Mouse (Mus musculus) liver, embryonic 14.5 days (tissue): ENCODE data around the gene Areg. TPM values are rescaled to one million over a fixed set of nuclear protein-coding genes. Genes with fewer than 3 reads are reported as not detected.

Experiments used
- ATAC-seq: fragments of 200-750 bp; cut with Nextera tagmentation; 2 replicates; pipeline ENCODE4 v1.8.0; 2017; ENCODE audit warnings: moderate number of reproducible peaks, mild to moderate bottlenecking, moderate library complexity; ENCODE audit not compliant: insufficient read depth
- DNase-seq, 3 experiments: peaks; one replicate each; pipeline ENCODE4 v3.0.0-alpha.2; 2012 to 2013; ENCODE audit warnings: low read depth in 3 of 3, low spot score in 3 of 3
- H3K27ac ChIP-seq: fragments of 300-500 bp; sonication (generic); 2 replicates; pipeline ENCODE4 v1.5.1; 2014; ENCODE audit warnings: moderate library complexity, mild to moderate bottlenecking, control low read depth, inconsistent platforms
- H3K27me3 ChIP-seq: fragments of 300-500 bp; sonication (generic); 2 replicates; pipeline ENCODE4 v1.6.1; 2014; ENCODE audit warnings: mild to moderate bottlenecking, low read length, moderate library complexity; ENCODE audit not compliant: control insufficient read depth, insufficient read depth
- H3K36me3 ChIP-seq: fragments of 300-500 bp; sonication (generic); replicated peaks from 2 replicates; pipeline ENCODE4 v1.6.1; 2014; ENCODE audit warnings: low read depth; ENCODE audit not compliant: control insufficient read depth, insufficient read depth
- H3K4me1 ChIP-seq, 2 experiments: fragments of 200-500 bp in 1 of 2; fragments of 300-500 bp in 1 of 2; sonication (generic) in 1 of 2; replicated peaks; 2 replicates each; pipeline ENCODE4 v1.6.1; 2012 to 2014; ENCODE audit warnings: antibody characterized with exemption in 1 of 2, inconsistent platforms in 1 of 2, low read length in 1 of 2; ENCODE audit not compliant: control insufficient read depth in 2 of 2, insufficient read depth in 2 of 2
- H3K4me2 ChIP-seq: fragments of 300-500 bp; sonication (generic); 2 replicates; pipeline ENCODE4 v1.6.1; 2014; ENCODE audit warnings: low read depth, mild to moderate bottlenecking, control low read depth, moderate library complexity
- H3K4me3 ChIP-seq, 2 experiments: fragments of 200-500 bp in 1 of 2; fragments of 300-500 bp in 1 of 2; sonication (generic) in 1 of 2; 2 replicates each; pipeline ENCODE4 v1.5.1; 2012 to 2014; ENCODE audit warnings: low read depth in 2 of 2, low read length in 2 of 2, mild to moderate bottlenecking in 2 of 2, control low read depth in 1 of 2, inconsistent platforms in 1 of 2, moderate library complexity in 1 of 2; ENCODE audit not compliant: insufficient read depth in 1 of 2
- H3K9ac ChIP-seq: fragments of 300-500 bp; sonication (generic); replicated peaks from 2 replicates; pipeline ENCODE4 v1.6.1; 2014; ENCODE audit warnings: mild to moderate bottlenecking, control low read depth, moderate library complexity
- H3K9me3 ChIP-seq: fragments of 300-500 bp; sonication (generic); 2 replicates; pipeline ENCODE4 v1.6.1; 2016; ENCODE audit warnings: low read length, mixed read lengths; ENCODE audit not compliant: control insufficient read depth
- CTCF ChIP-seq: IDR thresholded peaks from 2 replicates; pipeline ENCODE4 v1.5.1; 2016; ENCODE audit warnings: antibody characterized with exemption, low read depth, control low read depth
- EP300 ChIP-seq: IDR thresholded peaks from 2 replicates; pipeline ENCODE4 v1.6.1; 2016; ENCODE audit warnings: antibody characterized with exemption, low read depth
- WGBS: fragments of 180-500 bp; shearing (Covaris S2); extraction: QIAGEN DNeasy Blood & Tissue Kit; methylation state at CpG from one replicate; pipeline ENCODE4 v1.1.7; 2014; ENCODE audit not compliant: insufficient replicate concordance; 5-methylcytosine and 5-hydroxymethylcytosine counted together
- polyA plus RNA-seq, 2 experiments: library from polyadenylated mRNA; depleted of rRNA in 1 of 2; stranded (reverse) in 1 of 2; unstranded in 1 of 2; fragments of >200 nt; fragmentation: Nextera tagmentation in 1 of 2; extraction: Ambion mirVana in 1 of 2; gene quantifications; 2 replicates each; pipeline versions ENCODE4 v1.2.1 to v1.2.3; 2012 to 2014

The Areg gene
- polyA plus RNA-seq (2012; rRNA removed) (not detected in 2 replicates), polyA plus RNA-seq (2014; fragmentation: Nextera tagmentation; extraction: Ambion mirVana) (not detected in 2 replicates)

- Histone ChIP-seq H3K9ac (no peak within 1 kb of the TSS), H3K27ac (no peak within 1 kb of the TSS), H3K27me3 (peaks cover 27% of the 10 kb centered on the region), H3K4me2 (peak within 1 kb of the TSS; percentile 56), H3K4me3 (peak within 1 kb of the TSS in 1 of 2 experiments; percentile 42; a peak in 2 of 4 replicates), H3K36me3 (no peaks in the 10 kb centered on the region), H3K4me1 (no peaks in the 10 kb centered on the region), H3K9me3 (no peaks in the 10 kb centered on the region)
- TF ChIP-seq EP300, result no peak
- WGBS, result under 1% methylated on average over 44 of the region's 44 CpGs
- ATAC-seq (no peak), DNase-seq (no peak)
Measured at GRCm38 (mm10) chr5:91139446-91139873, at the start of gene Areg. TSS of gene Areg (plus strand) at chr5:91139599.

DNA sequence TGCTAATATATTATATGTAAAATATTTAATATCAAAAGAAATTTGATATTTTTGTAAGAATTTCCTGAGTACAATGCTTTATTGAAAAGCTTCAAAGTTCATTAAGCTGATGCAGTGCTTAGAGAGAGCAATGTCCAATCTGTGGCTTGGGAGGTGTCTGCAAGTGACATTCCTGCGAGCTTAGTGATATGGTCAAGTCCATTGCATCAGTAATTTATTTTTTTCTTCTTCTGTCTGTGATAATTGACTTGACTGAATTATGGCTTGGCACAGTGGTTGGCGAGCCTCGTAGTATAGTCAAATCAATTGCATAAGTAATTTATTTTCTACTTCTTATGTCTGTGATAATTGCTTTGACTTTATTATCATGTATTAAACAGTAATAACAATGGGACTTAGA is 49.1 kb upstream of the Areg start:
- Histone ChIP-seq H3K4me2 (no peak overlapping the region), H3K4me1 (no peaks in the 10 kb centered on the region), H3K36me3 (no peaks in the 10 kb centered on the region), H3K27ac (no peak overlapping the region), H3K9ac (no peak overlapping the region), H3K27me3 (no peaks in the 10 kb centered on the region), H3K4me3 (no peak overlapping the region), H3K9me3 (no peaks in the 10 kb centered on the region)
- DNase-seq (no peak), ATAC-seq (no peak)
- WGBS, result 51% methylated on average over 3 of the region's 3 CpGs
- no peak for TF ChIP-seq CTCF
- no peak for TF ChIP-seq EP300

GRCm38 (mm10) chr5:91097911-91098614 is 41.3 kb upstream of the Areg start:
- Histone ChIP-seq H3K27me3 (no peaks in the 10 kb centered on the region), H3K4me3 (no peak overlapping the region), H3K9me3 (no peaks in the 10 kb centered on the region), H3K4me1 (no peaks in the 10 kb centered on the region), H3K9ac (no peak overlapping the region), H3K27ac (no peak overlapping the region), H3K36me3 (no peaks in the 10 kb centered on the region), H3K4me2 (no peak overlapping the region)
- ATAC-seq (no peak), DNase-seq (no peak)
- TF ChIP-seq CTCF (no peak), EP300 (no peak)
- WGBS, result 62% methylated on average over 10 of the region's 10 CpGs

GRCm38 (mm10) chr5:91101742-91102141 is 37.7 kb upstream of the Areg start:
- 61% methylated on average over 5 of the region's 5 CpGs for WGBS
- Histone ChIP-seq H3K9ac (no peak overlapping the region), H3K4me2 (no peak overlapping the region), H3K27me3 (no peaks in the 10 kb centered on the region), H3K4me3 (no peak overlapping the region), H3K36me3 (no peaks in the 10 kb centered on the region), H3K27ac (no peak overlapping the region), H3K4me1 (no peaks in the 10 kb centered on the region), H3K9me3 (no peaks in the 10 kb centered on the region)
- no peak for TF ChIP-seq EP300
- no peak for TF ChIP-seq CTCF
- ATAC-seq (no peak), DNase-seq (no peak)

- Histone ChIP-seq H3K9me3 (no peaks in the 10 kb centered on the region), H3K4me1 (no peaks in the 10 kb centered on the region), H3K4me2 (no peak overlapping the region), H3K9ac (no peak overlapping the region), H3K27me3 (no peaks in the 10 kb centered on the region), H3K4me3 (no peak overlapping the region), H3K27ac (no peak overlapping the region), H3K36me3 (no peaks in the 10 kb centered on the region)
- TF ChIP-seq EP300 (no peak), CTCF (no peak)
- WGBS, result 55% methylated on average over 7 of the region's 7 CpGs
- no peak for ATAC-seq
- no peak for DNase-seq
Measured at GRCm38 (mm10) chr5:91103943-91104665, 35.3 kb upstream of the Areg start.
